13 mouse cellular contexts compared by ENCODE assay signal in the genomic region with DNA sequence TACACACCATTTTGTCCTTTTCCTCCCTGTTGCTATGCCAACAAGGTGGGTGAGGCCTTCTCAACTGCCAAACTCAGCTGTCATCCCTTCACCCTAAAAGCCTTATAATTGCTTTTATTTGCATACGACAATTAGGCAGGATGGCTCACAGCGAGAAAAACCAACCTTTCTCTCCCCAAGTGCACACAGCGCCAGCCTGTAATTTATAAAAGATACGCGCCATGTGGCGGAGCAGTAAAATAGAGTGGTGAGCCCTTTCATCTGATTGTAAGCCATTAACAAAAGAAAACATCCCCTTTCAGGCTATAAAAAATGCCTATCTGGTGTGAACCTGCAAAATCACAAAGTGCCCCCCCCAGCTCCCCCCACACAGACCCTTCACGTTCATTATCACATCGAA.
DNase-seq lines count a peak whose midpoint lies in the region; ATAC-seq lines count a peak whose summit lies in the region.
"Had no signal": no experiment of that assay in that cellular context is flagged by ENCODE, and none has a peak within 500 bp of the region (broad histone marks: within the 10 kb centered on the region; RNA-seq: fewer than 3 reads in every experiment).

No protein-coding gene starts in this region.

- H3K4me3 ChIP-seq in hindbrain, embryonic 12.5 days = no peak overlapping the region
- H3K4me3 ChIP-seq in midbrain, embryonic 13.5 days (replicated peaks) = no peak overlapping the region

- no peak overlapping the region for H3K4me2 ChIP-seq in hindbrain, embryonic 12.5 days (replicated peaks)
- H3K4me2 ChIP-seq in midbrain, embryonic 13.5 days (replicated peaks) = no peak overlapping the region

- peak overlapping the region; percentile 77 for H3K27ac ChIP-seq in hindbrain, embryonic 12.5 days
- H3K27ac ChIP-seq in midbrain, embryonic 13.5 days = peak overlapping the region; percentile 80

- 25% methylated on average over 8 of the region's 8 CpGs for WGBS in hindbrain, embryonic 12.5 days
- 11% methylated on average over 8 of the region's 8 CpGs for WGBS in midbrain, embryonic 13.5 days

- no peak overlapping the region for H3K9ac ChIP-seq in hindbrain, embryonic 12.5 days
- H3K9ac ChIP-seq in midbrain, embryonic 13.5 days (replicated peaks) = no peak overlapping the region
- H3K9ac ChIP-seq: liver, postnatal 0 days had no signal

- no peaks in the 10 kb centered on the region for H3K36me3 ChIP-seq in hindbrain, embryonic 12.5 days
- no peaks in the 10 kb centered on the region for H3K36me3 ChIP-seq in midbrain, embryonic 13.5 days

- H3K4me1 ChIP-seq in hindbrain, embryonic 12.5 days = peaks cover 8% of the 10 kb centered on the region; the same call in 1 of the 2 replicates
- H3K4me1 ChIP-seq in midbrain, embryonic 13.5 days (replicated peaks) = peaks cover 27% of the 10 kb centered on the region

- peak; percentile 80 for ATAC-seq in hindbrain, embryonic 12.5 days (ENCODE audit: low FRiP score)
- ATAC-seq in midbrain, embryonic 13.5 days = peak; percentile 84
- no peak for ATAC-seq in CD4-positive, CD25-positive, alpha-beta regulatory T cell, adult 4 months
- ATAC-seq in erythroid progenitor cell, adult 5-6 weeks (replicated peaks; ENCODE audit: low FRiP score, poor library complexity, severe bottlenecking) = no peak
- ATAC-seq: liver, postnatal 0 days had no signal

- no peaks in the 10 kb centered on the region for H3K27me3 ChIP-seq in hindbrain, embryonic 12.5 days
- H3K27me3 ChIP-seq in midbrain, embryonic 13.5 days = peaks cover 37% of the 10 kb centered on the region

- no peaks in the 10 kb centered on the region for H3K9me3 ChIP-seq in hindbrain, embryonic 12.5 days (replicated peaks)
- no peaks in the 10 kb centered on the region for H3K9me3 ChIP-seq in midbrain, embryonic 13.5 days

- peak; percentile 14 for DNase-seq in brain, adult 2 months (ENCODE audit: low read depth, low spot score)
- DNase-seq in embryo, embryonic 9.5 days (ENCODE audit: extremely low spot score) = peak; percentile 32
- DNase-seq in cerebellum, postnatal 4 days (ENCODE audit: low spot score in 2 of 2) = no peak
- DNase-seq in left cerebral cortex, postnatal 4 days = no peak
- DNase-seq: adrenal gland, postnatal 10 days; cerebellum, adult 9-10 months; heart, adult 11 months; kidney, postnatal 25 days; liver, postnatal 0 days had no signal

- intact Hi-C loops in left cerebral cortex, postnatal 4 days (cut with DNase I) = no loop called here

Comparison
In these comparisons a context has a peak if more than half of its experiments do, and no peak if none do; other contexts are left out.
1. DNase-seq: peak in brain, adult 2 months (single experiment) and embryo, embryonic 9.5 days (single experiment); none in cerebellum, postnatal 4 days (0 of 2) and left cerebral cortex, postnatal 4 days (single experiment).
2. ATAC-seq: peak in hindbrain, embryonic 12.5 days (single experiment) and midbrain, embryonic 13.5 days (single experiment); none in CD4-positive, CD25-positive, alpha-beta regulatory T cell, adult 4 months (single experiment) and erythroid progenitor cell, adult 5-6 weeks (single experiment).